Mouse (Mus musculus): ENCODE results near the gene Mrgbp. TPM values are rescaled to one million over a fixed set of nuclear protein-coding genes. Genes with fewer than 3 reads are reported as not detected.

Mrgbp gene
- polyA plus RNA-seq (2014; fragmentation: Nextera tagmentation; extraction: Ambion mirVana) = 23.4 and 29.3 TPM in 2 replicates

- Histone ChIP-seq H3K36me3 (ENCODE audit: control insufficient read depth, insufficient read depth, low read length) (peaks cover 11% of the 10 kb centered on the region), H3K9me3 (ENCODE audit: control insufficient read depth, low read length) (no peaks in the 10 kb centered on the region), H3K9ac (ENCODE audit: low read depth, low read length) (no peak within 1 kb of the TSS), H3K4me2 (ENCODE audit: low read depth, low read length) (no peak within 1 kb of the TSS), H3K4me3 (ENCODE audit: low read depth, low read length) (no peak within 1 kb of the TSS), H3K27ac (replicated peaks; ENCODE audit: low read depth, low read length) (no peak within 1 kb of the TSS; the same call in 1 of the 2 replicates), H3K27me3 (replicated peaks; ENCODE audit: control insufficient read depth, insufficient read depth, low read length) (no peaks in the 10 kb centered on the region), H3K4me1 (ENCODE audit: control insufficient read depth, insufficient read depth, low read length) (peaks cover 9% of the 10 kb centered on the region; the same call in 1 of the 2 replicates)
- 69% methylated on average over 3 of the region's 3 CpGs for WGBS
- ATAC-seq (ENCODE audit: low read depth) (no peak), DNase-seq (ENCODE audit: low spot score) (no peak)
Measured at GRCm38 (mm10) chr2:180581002-180581401, at the start of gene Mrgbp. TSS of gene Mrgbp (plus strand) at chr2:180581304.

- no peak overlapping the region for H3K4me2 ChIP-seq (ENCODE audit: low read depth, low read length)
- H3K27me3 ChIP-seq (replicated peaks; ENCODE audit: control insufficient read depth, insufficient read depth, low read length) = peaks cover 12% of the 10 kb centered on the region; the same call in 1 of the 2 replicates
- no peaks in the 10 kb centered on the region for H3K36me3 ChIP-seq (ENCODE audit: control insufficient read depth, insufficient read depth, low read length)
- H3K4me3 ChIP-seq (ENCODE audit: low read depth, low read length) = no peak overlapping the region
- ATAC-seq (ENCODE audit: low read depth) = no peak
- no peak overlapping the region for H3K9ac ChIP-seq (ENCODE audit: low read depth, low read length)
- peaks cover 14% of the 10 kb centered on the region for H3K4me1 ChIP-seq (ENCODE audit: control insufficient read depth, insufficient read depth, low read length)
- H3K9me3 ChIP-seq (ENCODE audit: control insufficient read depth, low read length) = no peaks in the 10 kb centered on the region
- no peak for DNase-seq (ENCODE audit: low spot score)
- WGBS = 67% methylated on average over 7 of the region's 7 CpGs
- no peak overlapping the region for H3K27ac ChIP-seq (replicated peaks; ENCODE audit: low read depth, low read length)
Measured at GRCm38 (mm10) chr2:180531671-180532385, 49.3 kb upstream of the Mrgbp start.

- no peak overlapping the region for H3K9ac ChIP-seq (ENCODE audit: low read depth, low read length)
- H3K9me3 ChIP-seq (ENCODE audit: control insufficient read depth, low read length) = no peaks in the 10 kb centered on the region
- peaks cover 14% of the 10 kb centered on the region for H3K4me1 ChIP-seq (ENCODE audit: control insufficient read depth, insufficient read depth, low read length)
- peak; percentile 51 for DNase-seq (ENCODE audit: low spot score)
- H3K27ac ChIP-seq (replicated peaks; ENCODE audit: low read depth, low read length) = 0 out of 2 replicates have a peak overlapping the region, but pooled peaks have one; percentile 39
- H3K27me3 ChIP-seq (replicated peaks; ENCODE audit: control insufficient read depth, insufficient read depth, low read length) = peaks cover 11% of the 10 kb centered on the region; the same call in 1 of the 2 replicates
- no peak overlapping the region for H3K4me3 ChIP-seq (ENCODE audit: low read depth, low read length)
- ATAC-seq (ENCODE audit: low read depth) = 0 out of 2 replicates have a peak, but pooled peaks have one; percentile 27
- 45% methylated on average over 6 of the region's 6 CpGs for WGBS
- H3K36me3 ChIP-seq (ENCODE audit: control insufficient read depth, insufficient read depth, low read length) = no peaks in the 10 kb centered on the region
- H3K4me2 ChIP-seq (ENCODE audit: low read depth, low read length) = no peak overlapping the region
Measured at GRCm38 (mm10) chr2:180532386-180532995, 48.6 kb upstream of the Mrgbp start.

DNA sequence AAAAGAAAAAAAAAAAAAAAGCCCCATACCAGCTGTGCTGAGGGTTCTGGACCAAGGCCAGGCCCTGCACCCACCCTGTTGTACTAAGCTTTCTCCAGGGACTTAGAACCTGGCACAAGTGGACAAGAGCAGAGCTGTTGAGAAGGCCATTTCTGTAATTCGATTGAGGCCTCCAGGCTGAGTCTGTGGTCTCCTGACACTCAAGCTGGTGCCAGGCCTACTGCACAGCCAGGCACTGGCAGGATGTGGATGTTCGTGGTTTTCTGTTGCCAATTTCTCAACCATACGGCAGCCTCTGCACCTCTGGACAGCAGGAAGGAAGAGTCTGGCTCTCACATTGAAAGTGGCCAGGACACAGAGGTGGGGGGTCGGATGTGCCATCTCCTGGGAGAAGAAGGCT is 47.9 kb upstream of the Mrgbp start:
- no peak overlapping the region for H3K9ac ChIP-seq (ENCODE audit: low read depth, low read length)
- H3K4me1 ChIP-seq (ENCODE audit: control insufficient read depth, insufficient read depth, low read length) = peaks cover 14% of the 10 kb centered on the region
- no peaks in the 10 kb centered on the region for H3K36me3 ChIP-seq (ENCODE audit: control insufficient read depth, insufficient read depth, low read length)
- DNase-seq (ENCODE audit: low spot score) (no peak), ATAC-seq (ENCODE audit: low read depth) (no peak)
- no peak overlapping the region for H3K4me3 ChIP-seq (ENCODE audit: low read depth, low read length)
- no peak overlapping the region for H3K4me2 ChIP-seq (ENCODE audit: low read depth, low read length)
- H3K27me3 ChIP-seq (replicated peaks; ENCODE audit: control insufficient read depth, insufficient read depth, low read length) = peaks cover 3% of the 10 kb centered on the region; the same call in 1 of the 2 replicates
- H3K9me3 ChIP-seq (ENCODE audit: control insufficient read depth, low read length) = no peaks in the 10 kb centered on the region
- 67% methylated on average over 4 of the region's 4 CpGs for WGBS
- no peak overlapping the region for H3K27ac ChIP-seq (replicated peaks; ENCODE audit: low read depth, low read length)

DNA sequence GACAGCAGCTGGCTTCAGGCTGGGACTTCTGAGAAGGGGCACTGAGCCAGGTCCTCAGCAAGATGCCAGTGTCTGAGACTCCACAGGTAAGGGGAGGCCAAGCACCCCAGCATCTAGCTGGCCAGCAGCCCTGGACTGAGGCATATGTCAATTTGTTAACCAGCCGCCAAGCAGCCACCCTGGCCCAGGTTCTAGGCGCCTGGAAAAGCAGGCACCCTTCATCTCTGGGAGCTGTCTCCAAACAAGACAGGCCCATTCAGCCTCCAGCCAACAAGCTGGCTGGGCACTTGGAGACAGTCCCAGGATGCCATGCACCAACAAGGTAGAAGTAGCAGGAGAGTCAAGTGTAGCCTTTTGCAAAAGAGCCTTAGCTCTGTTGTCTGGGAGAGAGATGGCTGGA is 37.4 kb upstream of the Mrgbp start:
- peaks cover 4% of the 10 kb centered on the region; the same call in 1 of the 2 replicates for H3K4me1 ChIP-seq (ENCODE audit: control insufficient read depth, insufficient read depth, low read length)
- DNase-seq (ENCODE audit: low spot score) (no peak), ATAC-seq (ENCODE audit: low read depth) (no peak)
- no peaks in the 10 kb centered on the region for H3K27me3 ChIP-seq (replicated peaks; ENCODE audit: control insufficient read depth, insufficient read depth, low read length)
- H3K27ac ChIP-seq (replicated peaks; ENCODE audit: low read depth, low read length) = no peak overlapping the region
- no peak overlapping the region for H3K4me2 ChIP-seq (ENCODE audit: low read depth, low read length)
- WGBS = 84% methylated on average over 2 of the region's 2 CpGs
- H3K9me3 ChIP-seq (ENCODE audit: control insufficient read depth, low read length) = no peaks in the 10 kb centered on the region
- H3K9ac ChIP-seq (ENCODE audit: low read depth, low read length) = no peak overlapping the region
- H3K4me3 ChIP-seq (ENCODE audit: low read depth, low read length) = no peak overlapping the region
- H3K36me3 ChIP-seq (ENCODE audit: control insufficient read depth, insufficient read depth, low read length) = no peaks in the 10 kb centered on the region

DNA sequence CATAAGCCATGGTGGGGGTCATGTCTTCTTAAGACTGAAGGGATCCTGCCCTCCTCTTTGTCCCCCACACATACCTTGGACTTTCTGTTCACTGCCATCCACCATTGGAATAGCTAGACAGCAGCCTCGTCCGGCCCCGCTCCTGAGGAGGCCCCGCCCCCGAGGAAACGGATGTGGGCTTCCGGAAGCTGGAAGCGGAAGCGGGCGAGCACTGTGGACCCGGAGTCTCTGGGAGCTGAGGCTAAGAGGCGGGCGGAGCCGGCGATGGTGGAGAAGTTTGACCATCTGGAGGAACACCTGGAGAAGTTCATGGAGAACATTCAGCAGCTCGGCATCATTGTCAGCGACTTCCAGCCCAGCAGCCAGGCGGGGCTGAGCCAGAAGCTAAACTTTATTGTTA is 36.1 kb upstream of the Mrgbp start:
- Histone ChIP-seq H3K36me3 (ENCODE audit: control insufficient read depth, insufficient read depth, low read length) (no peaks in the 10 kb centered on the region), H3K4me1 (ENCODE audit: control insufficient read depth, insufficient read depth, low read length) (peaks cover 4% of the 10 kb centered on the region; the same call in 1 of the 2 replicates), H3K9ac (ENCODE audit: low read depth, low read length) (no peak overlapping the region), H3K9me3 (ENCODE audit: control insufficient read depth, low read length) (no peaks in the 10 kb centered on the region), H3K27ac (replicated peaks; ENCODE audit: low read depth, low read length) (no peak overlapping the region), H3K27me3 (replicated peaks; ENCODE audit: control insufficient read depth, insufficient read depth, low read length) (no peaks in the 10 kb centered on the region), H3K4me2 (ENCODE audit: low read depth, low read length) (no peak overlapping the region), H3K4me3 (ENCODE audit: low read depth, low read length) (no peak overlapping the region)
- ATAC-seq (ENCODE audit: low read depth) (no peak), DNase-seq (ENCODE audit: low spot score) (no peak)
- 75% methylated on average over 18 of the region's 18 CpGs for WGBS

DNA sequence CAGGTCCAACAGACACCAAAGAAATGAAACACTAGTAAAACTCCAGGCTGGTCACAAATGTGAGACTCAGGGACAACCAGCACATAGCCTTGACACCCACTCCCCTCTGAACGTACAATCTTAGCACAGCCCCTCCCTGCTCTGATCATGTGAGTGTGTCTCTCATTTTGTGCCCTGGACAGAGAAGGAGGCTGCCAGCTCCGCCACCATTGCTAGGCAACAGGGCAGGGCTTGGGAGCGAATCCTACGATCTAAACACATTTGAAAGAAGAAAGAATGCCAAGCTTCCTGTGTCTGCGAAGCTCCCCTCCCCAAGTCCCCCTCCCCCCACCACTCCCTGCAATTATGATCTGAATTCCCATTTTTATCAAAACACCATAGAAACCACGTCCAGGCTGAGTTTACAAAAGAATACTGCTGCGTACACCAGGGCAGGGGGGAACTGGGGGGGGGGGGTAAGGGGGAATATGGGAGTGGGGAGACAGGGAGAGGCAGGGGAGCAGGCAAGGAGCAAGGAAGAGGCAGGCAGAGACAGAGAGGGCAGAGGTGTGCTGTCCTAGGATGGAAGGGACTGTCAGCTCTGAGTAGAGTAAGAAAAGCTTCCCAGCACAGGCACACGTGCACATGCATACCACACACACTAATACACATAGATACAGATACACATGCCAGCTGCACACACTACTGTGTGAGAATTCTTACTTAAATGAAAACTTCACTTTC is 33.6 kb upstream of the Mrgbp start:
- 26% methylated on average over 8 of the region's 8 CpGs for WGBS
- H3K4me2 ChIP-seq (ENCODE audit: low read depth, low read length) = no peak overlapping the region
- peaks cover 4% of the 10 kb centered on the region; the same call in 1 of the 2 replicates for H3K4me1 ChIP-seq (ENCODE audit: control insufficient read depth, insufficient read depth, low read length)
- no peaks in the 10 kb centered on the region for H3K9me3 ChIP-seq (ENCODE audit: control insufficient read depth, low read length)
- H3K9ac ChIP-seq (ENCODE audit: low read depth, low read length) = no peak overlapping the region
- no peak overlapping the region for H3K4me3 ChIP-seq (ENCODE audit: low read depth, low read length)
- no peak overlapping the region for H3K27ac ChIP-seq (replicated peaks; ENCODE audit: low read depth, low read length)
- DNase-seq (ENCODE audit: low spot score) (no peak), ATAC-seq (ENCODE audit: low read depth) (no peak; the same call in 1 of the 2 replicates)
- H3K36me3 ChIP-seq (ENCODE audit: control insufficient read depth, insufficient read depth, low read length) = no peaks in the 10 kb centered on the region
- H3K27me3 ChIP-seq (replicated peaks; ENCODE audit: control insufficient read depth, insufficient read depth, low read length) = no peaks in the 10 kb centered on the region

DNA sequence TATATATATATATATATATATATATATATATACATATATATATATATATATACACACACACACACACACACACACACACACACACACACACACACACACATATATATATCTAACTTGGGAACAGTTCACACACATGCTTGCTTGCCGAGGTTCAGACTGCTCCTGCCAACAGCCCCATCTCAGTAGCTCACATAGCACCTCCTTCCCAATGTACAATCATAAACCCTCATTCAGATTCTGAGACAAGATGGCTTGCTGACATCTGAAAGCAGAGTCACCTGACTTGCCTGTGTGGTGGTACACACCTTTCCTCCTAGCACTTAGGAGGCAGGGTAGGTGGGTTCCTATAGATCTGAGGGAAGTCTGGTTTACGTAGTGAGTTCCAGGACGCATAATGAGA is 28.8 kb upstream of the Mrgbp start:
- no peak overlapping the region for H3K4me2 ChIP-seq (ENCODE audit: low read depth, low read length)
- no peak overlapping the region for H3K27ac ChIP-seq (replicated peaks; ENCODE audit: low read depth, low read length)
- DNase-seq (ENCODE audit: low spot score) (no peak), ATAC-seq (ENCODE audit: low read depth) (no peak)
- H3K9ac ChIP-seq (ENCODE audit: low read depth, low read length) = no peak overlapping the region
- no peaks in the 10 kb centered on the region for H3K36me3 ChIP-seq (ENCODE audit: control insufficient read depth, insufficient read depth, low read length)
- H3K27me3 ChIP-seq (replicated peaks; ENCODE audit: control insufficient read depth, insufficient read depth, low read length) = no peaks in the 10 kb centered on the region
- H3K9me3 ChIP-seq (ENCODE audit: control insufficient read depth, low read length) = no peaks in the 10 kb centered on the region
- H3K4me3 ChIP-seq (ENCODE audit: low read depth, low read length) = no peak overlapping the region
- H3K4me1 ChIP-seq (ENCODE audit: control insufficient read depth, insufficient read depth, low read length) = peaks cover 4% of the 10 kb centered on the region; the same call in 1 of the 2 replicates
- 67% methylated on average over 3 of the region's 3 CpGs for WGBS

Data from embryonic facial prominence, embryonic 14.5 days (tissue).